Mouse (Mus musculus): ENCODE measurements around the gene Trmt61a. TPM values are rescaled to one million over a fixed set of nuclear protein-coding genes. Genes with fewer than 3 reads are reported as not detected.
"Not testable (repeated sequence)": the region's sequence is repeated elsewhere in the genome, so short reads cannot be mapped to it uniquely, and the experiment has no call there.

The Trmt61a gene
- total RNA-seq, 2 experiments from 2014 or later: 18.9 to 19.7 TPM

DNA sequence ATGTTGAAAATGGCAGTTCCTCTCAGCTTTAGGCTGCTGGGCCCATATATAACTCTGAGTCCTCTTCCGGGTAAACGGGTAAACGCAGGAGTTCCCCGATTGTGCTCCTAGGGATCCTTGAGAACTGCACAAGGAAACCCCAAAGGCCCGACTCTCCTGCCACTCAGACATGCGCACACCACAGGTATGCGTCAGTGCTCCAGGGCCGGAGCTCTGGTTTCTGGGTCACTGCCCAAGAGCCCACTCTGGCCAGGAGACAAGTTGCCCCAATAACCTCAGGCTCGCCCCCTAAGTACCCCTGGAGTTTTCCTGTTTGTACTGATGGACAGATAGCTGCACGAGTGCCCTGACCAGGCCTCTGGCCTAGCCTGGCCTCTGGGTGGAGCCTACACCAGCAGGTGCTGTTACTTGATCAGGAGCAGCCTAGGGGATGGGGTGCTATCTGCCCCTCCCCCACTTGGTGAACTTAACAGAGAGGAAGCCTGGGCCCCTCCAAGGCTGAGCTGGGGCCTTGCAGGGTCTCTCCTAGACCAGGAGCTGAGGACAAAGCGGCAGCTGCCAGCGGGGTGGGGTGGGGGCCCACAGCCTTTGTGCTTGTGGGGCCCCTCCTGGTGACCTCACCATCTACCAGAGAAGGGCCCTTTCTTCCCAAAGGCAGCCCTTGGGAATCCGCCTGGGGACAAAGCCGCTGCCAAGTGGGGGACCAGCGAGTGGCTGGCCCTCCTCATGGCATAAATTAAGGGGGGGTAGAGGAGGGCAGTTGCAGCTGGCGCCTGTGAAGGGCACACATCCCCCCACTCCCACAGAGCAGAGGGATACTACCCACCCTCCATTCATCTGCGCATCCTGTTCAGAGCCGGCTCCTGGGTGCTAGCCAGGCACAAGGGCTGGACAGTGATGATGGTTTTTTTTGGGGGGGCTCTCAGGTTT, 15.7 kb downstream of the Trmt61a start:
- peak; percentile 74 to 86 for DNase-seq (ENCODE audit: low spot score in 2 of 2)
- intact Hi-C loops (cut with DNase I): no loop called here

GRCm38 (mm10) chr12:111694271-111694781, 16.4 kb downstream of the Trmt61a start:
- intact Hi-C loops (cut with DNase I): no loop called here
- DNase-seq (ENCODE audit: low spot score in 2 of 2): no peak

DNA sequence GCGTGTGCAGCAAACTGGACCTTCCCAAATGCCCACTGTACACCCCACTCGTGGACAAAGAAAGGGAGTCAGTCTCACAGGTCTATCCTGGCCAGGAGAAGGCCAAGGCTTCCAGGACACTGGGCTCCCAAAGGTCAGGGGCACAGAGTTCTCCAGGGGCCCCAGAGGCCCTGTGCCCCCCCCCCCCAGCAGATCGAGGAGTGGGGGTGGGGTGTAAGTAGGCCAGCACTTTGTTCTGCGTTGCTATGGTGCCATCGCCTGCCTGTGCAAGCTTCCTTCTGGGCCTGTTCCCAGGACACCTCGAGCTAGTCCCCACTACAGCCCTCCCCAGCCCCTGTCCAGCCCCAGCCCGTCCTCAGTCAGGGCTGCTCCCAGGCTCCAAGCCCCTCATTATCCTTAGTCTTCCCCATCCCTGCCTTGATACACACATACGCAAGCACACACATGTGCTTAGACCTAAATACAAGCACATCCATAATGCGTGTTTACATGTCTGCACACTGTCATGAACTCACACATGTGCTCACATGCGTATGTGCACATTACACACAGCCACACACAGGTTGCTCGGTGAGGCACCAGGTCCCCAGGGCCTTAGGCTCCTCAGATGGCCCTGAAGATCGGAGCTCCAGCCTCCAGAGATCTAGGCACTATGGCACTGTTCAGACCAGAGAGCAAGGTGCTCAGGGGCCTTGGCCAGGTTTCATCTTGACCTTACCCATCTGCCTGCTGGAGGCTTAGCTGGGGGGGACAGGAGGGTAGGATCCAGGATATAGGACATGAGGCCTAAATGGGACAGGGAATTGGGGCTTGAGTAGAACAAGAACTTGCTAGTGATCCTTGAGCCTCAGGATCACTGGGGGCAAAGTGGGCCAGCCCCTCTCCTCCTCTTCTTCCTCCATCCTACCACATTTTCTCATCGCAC, 17.2 kb downstream of the Trmt61a start:
- intact Hi-C loops (cut with DNase I): no loop called here
- DNase-seq (ENCODE audit: low spot score in 2 of 2): peak; percentile 62 to 78

- peak; percentile 80 for DNase-seq (ENCODE audit: low spot score in 2 of 2)
- intact Hi-C loops (cut with DNase I): loop anchor here (1.0 to 2.0 kb wide), 2 partner anchors 28 to 43 kb away; no protein-coding TSS in a partner anchor
Measured at GRCm38 (mm10) chr12:111696239-111696638, 18.3 kb downstream of the Trmt61a start.

GRCm38 (mm10) chr12:111697708-111698107, 19.8 kb downstream of the Trmt61a start:
- DNase-seq (ENCODE audit: low spot score in 2 of 2): no peak
- intact Hi-C loops (cut with DNase I): loop anchor here (2.0 kb wide), 1 partner anchor 45 kb away; no protein-coding TSS in a partner anchor

DNA sequence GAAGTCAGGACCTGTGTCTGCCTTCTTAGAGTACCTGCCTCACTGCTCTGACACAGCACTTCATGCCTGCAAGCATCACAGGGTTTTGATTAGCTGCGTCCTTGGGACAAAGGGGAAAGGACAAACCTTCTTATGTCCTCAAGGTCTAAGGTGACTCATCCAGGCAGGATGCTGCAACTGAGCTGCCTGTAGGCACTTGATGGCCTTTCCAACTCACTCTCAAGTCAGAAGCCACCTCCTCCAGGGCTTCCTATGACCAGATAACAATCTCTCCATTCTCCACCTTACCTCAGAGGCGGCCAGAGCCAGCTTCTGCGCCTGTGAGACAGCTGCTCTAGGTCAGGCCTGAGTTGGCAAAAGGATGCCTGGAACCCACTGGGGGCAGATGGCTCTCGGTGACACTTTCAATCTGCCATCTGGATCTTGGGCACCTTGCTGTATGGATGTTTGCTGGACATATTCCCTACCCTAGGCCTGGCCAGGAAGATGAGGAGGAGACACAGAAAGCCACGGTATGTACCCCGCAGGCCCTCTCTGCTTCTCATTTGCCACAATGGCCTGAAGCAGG, 20.5 kb downstream of the Trmt61a start:
- intact Hi-C loops (cut with DNase I): no loop called here
- DNase-seq (ENCODE audit: low spot score in 2 of 2): no peak

DNA sequence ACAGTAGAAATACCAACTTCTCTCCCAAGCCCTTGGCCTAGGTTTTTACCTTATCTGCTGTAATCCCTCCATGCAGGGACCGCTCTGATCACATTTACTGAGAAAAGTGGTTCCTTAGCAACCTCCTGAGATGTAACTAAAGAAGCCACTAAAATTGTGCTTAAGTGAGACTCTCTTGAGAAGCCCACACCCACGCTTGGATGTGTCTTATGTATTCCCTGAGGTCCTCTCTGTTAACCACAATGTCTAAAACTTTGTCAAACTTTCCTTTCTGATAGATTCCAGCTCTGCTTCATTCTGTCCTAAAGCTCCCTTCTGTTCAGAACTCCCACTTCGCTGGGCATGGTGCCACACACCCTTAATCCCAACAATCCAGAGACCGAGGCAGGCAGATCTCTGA, 21.6 kb downstream of the Trmt61a start:
- peak; percentile 66 to 82 for DNase-seq (ENCODE audit: low spot score in 2 of 2)
- intact Hi-C loops (cut with DNase I): no loop called here

DNA sequence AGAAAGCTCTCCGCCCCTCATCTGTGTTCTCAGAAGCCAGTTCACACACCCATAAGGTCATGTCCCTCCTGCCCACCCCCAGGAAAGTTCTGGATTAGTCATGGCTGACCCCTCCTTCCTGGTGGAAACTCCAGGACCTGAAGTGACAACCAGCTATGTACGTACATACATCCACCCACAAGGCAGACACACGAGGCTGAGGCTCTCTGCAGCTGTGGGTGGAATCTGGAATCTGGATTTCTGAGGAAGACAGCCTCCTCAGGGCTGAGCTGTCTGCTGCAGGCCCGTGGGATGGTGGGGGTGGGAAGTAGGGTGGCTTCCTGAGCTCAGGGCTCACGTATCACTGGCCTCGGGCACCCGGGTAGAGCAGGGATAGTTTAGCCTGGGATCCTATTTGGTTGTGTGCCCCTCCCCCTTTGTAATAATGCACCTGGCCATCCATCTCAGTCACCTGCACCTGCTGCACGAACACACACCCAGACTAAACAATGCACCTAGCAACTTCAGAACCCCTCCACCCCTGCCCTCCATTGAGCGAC, 23.1 kb downstream of the Trmt61a start:
- DNase-seq (ENCODE audit: low spot score in 2 of 2): peak in 1 of 2 experiments; percentile 67
- intact Hi-C loops (cut with DNase I): no loop called here

DNA sequence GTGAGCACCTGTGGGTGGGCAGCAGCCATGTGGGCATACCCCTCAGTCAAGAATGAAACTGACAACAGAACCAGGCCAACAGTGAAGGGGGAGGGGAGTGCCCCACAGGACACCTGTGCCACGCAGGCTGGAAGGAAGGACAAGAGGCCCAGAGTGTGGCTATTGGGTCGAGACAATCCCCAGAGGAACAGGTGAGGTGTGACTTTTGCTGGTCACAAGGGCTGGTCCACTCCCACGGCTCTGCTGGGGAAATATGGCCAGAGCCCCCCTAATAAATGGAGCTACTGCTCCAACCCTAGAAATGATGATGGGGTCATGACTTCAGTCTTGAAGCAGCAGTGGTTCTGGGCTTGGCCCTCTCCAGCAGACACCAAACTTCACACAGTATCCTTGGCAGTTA, 25.4 kb downstream of the Trmt61a start:
- DNase-seq (ENCODE audit: low spot score in 2 of 2): no peak
- intact Hi-C loops (cut with DNase I): no loop called here

GRCm38 (mm10) chr12:111704609-111705008, 26.7 kb downstream of the Trmt61a start:
- intact Hi-C loops (cut with DNase I): no loop called here
- DNase-seq (ENCODE audit: low spot score in 2 of 2): no peak

DNA sequence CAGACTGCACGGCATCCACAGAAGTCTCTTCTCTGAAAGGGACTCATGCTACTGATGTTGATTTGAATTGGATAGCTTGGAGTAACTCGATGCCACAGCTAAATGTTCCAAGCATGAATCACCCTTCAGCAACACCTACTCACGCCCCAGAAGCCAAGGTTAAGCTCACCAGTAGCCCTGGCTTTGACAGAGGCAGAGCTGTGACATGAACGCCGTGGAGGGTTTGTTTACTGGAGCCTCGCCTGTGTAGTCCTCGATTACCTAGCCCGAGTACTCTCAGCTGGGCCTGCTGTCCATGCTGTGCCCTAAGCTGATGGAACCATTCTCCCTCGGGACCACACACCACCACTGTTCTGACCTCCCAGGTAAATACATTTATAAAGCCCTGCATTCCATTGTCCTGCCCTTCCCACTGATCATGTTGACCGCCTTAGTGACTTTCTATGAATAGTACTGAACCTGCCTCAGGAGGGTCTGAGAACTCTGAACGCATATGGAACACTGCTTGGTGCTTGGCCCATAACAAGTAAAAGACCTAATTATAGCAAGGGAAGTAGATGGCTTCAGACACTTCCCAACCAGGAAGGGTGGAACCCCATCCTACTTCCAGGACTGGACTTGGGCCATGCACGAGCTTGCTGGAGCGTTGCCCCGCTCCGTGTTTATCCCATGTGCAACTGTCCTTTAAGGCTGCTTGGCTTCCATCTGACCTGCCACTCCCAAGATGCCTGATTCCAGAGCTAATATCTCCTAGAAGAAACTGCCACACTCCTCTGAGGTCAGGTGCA, 27.5 kb downstream of the Trmt61a start:
- no peak for DNase-seq (ENCODE audit: low spot score in 2 of 2)
- intact Hi-C loops (cut with DNase I): no loop called here

DNA sequence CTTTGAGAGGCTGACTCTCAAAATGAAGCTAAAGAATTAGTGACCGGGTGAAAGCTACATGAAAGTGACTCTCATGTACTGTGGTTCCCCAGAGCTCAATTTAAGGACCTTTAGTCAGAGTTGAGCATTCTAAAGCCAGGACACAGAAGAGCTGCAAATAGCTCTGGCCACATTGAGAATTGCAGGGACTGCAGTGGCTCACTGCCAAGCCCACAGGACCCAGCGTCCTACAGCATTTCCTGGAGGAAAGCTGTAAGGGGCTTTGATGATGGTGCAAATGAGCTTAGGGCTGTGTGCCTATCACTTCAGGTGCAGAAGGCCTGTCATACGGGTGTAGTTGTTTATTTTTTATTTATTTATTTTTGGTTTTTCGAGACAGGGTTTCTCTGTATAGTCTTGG, 30.3 kb downstream of the Trmt61a start:
- no peak for DNase-seq (ENCODE audit: low spot score in 2 of 2)
- intact Hi-C loops (cut with DNase I): no loop called here

DNA sequence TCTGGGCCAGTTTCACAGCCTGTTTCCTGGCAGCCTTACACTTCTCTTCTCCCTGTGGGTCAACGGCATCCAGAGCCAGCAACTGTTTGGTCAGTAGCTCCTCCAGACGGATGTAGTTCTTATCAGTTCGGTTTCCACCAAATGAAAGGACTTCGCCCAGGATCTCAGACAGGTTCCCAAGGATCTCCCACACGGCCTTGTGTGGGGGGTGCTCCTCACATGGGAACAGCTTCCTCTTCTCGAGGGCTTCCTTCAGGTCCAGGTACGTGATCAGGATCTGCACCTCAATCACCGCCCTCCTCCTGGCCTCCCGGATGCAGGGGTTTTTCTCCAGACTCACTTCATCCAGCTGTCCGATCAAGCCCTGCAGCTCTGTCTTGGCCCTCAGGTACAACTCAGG, 32.2 kb downstream of the Trmt61a start:
- no peak for DNase-seq (ENCODE audit: low spot score in 2 of 2)
- intact Hi-C loops (cut with DNase I): loop anchor here (5.0 kb wide), 1 partner anchor 43 kb away; no protein-coding TSS in a partner anchor

DNA sequence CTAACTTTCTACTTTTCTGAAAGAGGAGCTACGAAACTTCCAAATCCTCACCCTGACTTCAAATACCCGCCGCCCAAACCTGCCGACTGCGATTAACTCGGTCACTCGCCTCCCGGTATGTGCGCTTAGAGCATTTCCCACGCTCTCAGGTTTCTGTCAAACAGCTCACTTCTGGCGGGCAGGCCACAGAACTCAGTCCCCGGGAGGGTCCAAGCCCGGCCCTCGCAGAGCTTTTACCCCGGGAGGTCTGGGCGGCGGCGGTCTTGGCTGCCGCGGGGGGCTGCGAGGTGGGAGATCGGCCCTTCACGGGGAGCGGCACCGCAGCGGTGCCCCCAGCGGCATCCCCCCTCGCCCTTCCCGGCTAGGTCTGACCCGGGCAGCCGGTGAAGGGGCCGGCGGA, 34.6 kb downstream of the Trmt61a start:
- intact Hi-C loops (cut with DNase I): loop anchor here (5.0 kb wide), 1 partner anchor 45 kb away; no protein-coding TSS in a partner anchor
- no peak for DNase-seq (ENCODE audit: low spot score in 2 of 2)

DNA sequence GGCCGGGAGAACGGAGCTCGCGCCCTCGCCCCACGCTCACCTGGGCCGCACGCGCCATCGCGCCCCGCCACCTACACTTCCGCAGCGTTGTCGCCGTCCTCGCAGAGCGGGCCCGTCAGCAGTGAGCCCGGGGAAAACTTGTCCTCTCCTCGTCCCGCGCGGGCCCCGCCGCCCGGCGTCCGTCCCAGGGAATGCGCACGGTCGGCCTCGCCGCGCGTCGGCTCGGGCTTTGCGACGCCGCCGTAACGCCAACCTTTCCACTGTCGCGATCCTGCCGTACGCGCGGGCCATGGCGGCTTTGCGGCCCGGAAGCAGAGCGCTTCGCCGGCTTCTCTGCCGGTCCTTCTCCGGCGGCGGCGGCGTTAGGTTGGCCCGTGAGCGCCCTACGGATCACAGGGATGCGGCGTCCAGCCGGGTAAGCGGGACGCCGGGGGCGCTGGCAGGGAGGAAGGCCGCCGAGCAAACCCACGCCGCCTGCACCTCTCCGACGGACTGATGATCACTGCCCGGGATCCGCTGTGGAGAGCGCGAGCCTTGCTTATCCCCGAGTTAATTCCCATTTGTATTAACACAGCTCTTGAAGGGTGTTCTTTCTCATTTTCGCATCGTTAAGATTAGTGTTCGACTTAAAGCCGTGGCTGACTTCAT, 35.2 kb downstream of the Trmt61a start, which contains the start of the genes Bag5 and Apopt1:
Gene Bag5, minus strand, starts transcription at position 254 of the 648 bp plus-strand sequence.
Gene Apopt1, plus strand, starts transcription at position 258 of the 648 bp plus-strand sequence.
- peak; percentile 87 to 91 for DNase-seq (ENCODE audit: low spot score in 2 of 2)
- intact Hi-C loops (cut with DNase I): loop anchor here (5.0 kb wide), 1 partner anchor 46 kb away; no protein-coding TSS in a partner anchor

DNA sequence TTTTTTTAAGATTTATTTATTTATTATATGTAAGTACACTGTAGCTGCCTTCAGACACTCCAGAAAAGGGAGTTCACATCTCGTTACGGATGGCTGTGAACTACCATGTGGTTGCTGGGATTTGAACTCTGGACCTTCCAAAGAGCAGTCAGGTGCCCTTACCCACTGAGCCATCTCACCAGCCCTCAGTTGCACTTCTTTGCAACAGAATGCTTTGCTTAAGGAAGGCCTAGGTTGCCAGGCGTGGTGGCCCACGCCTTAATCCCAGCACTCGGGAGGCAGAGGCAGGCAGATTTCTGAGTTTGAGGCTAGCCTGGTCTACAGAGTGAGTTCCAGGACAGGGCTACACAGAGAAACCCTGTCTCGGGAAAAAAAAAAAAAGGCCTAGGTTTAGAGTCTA, 36.0 kb downstream of the Trmt61a start:
- intact Hi-C loops (cut with DNase I): loop anchor here (5.0 kb wide), 1 partner anchor 47 kb away; no protein-coding TSS in a partner anchor
- DNase-seq (ENCODE audit: low spot score in 2 of 2): not testable (repeated sequence)

DNA sequence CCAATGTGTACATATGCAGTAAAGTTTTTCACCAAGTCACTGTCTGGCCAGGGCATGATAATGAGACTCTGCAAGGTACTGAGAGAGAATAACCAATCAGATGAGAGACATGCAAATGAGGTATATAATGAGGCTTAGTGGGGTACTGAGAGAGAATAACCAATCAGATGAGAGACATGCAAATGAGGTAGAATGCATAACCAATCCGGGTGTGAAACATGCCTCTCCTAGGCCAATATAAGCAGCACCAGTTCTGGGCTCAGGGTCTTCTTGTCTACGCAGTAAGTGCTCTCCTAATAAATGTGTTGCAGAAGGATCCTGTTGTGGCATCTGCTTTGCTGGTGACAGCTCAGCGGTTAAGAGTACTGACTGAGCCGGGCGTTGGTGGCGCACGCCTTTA, 38.6 kb downstream of the Trmt61a start:
- intact Hi-C loops (cut with DNase I): no loop called here

GRCm38 (mm10) chr12:111718656-111719055, 40.8 kb downstream of the Trmt61a start:
- intact Hi-C loops (cut with DNase I): no loop called here
- no peak for DNase-seq (ENCODE audit: low spot score in 2 of 2)

More for the DNA sequence above, 38.6 kb downstream of the Trmt61a start:
- DNase-seq (ENCODE audit: low spot score in 2 of 2): no peak
